Mouse (Mus musculus) liver, postnatal 0 days (tissue): ENCODE results near the gene Apobec1.

ENCODE experiments used
- CTCF ChIP-seq: sonication (generic); IDR thresholded peaks from 2 replicates; pipeline ENCODE4 v1.5.1; 2016; ENCODE audit warnings: antibody characterized with exemption, low read depth
- EP300 ChIP-seq: IDR thresholded peaks from 2 replicates; pipeline ENCODE4 v1.6.1; 2016; ENCODE audit warnings: antibody characterized with exemption, low read depth, mild to moderate bottlenecking

- TF ChIP-seq EP300 (no peak), CTCF (no peak)
Measured at GRCm38 (mm10) chr6:122596608-122597007, 5.6 kb downstream of the Apobec1 start.
